Mouse (Mus musculus): ENCODE data around the gene Syne2. TPM values are rescaled to one million over a fixed set of nuclear protein-coding genes. Genes with fewer than 3 reads are reported as not detected.

The Syne2 gene
- total and polyA plus RNA-seq, 3 experiments, result 3.9 to 7.5 (median 4.9) TPM

GRCm38 (mm10) chr12:76070386-76070785 is 252.5 kb downstream of the Syne2 start:
- dilution Hi-C loops (cut with MboI; ENCODE audit: extremely low pct_ligation_motif_present, extremely low pct_unique_long_range_greater_than_20kb, low sequenced_read_pairs), result no loop called here
- Histone ChIP-seq H3K79me2 (replicated peaks; ENCODE audit: control insufficient read depth, extremely low read depth, insufficient read depth, poor library complexity, severe bottlenecking) (no peaks in the 10 kb centered on the region), H3K27ac (ENCODE audit: insufficient read depth, low read depth) (no peak overlapping the region), H3K4me2 (ENCODE audit: insufficient read depth, low read depth, poor library complexity, severe bottlenecking) (no peak overlapping the region), H3K4me3 (replicated peaks in 1 of 3; ENCODE audit: low read depth in 2 of 3, low read length in 2 of 3, poor library complexity in 1 of 3) (no peak overlapping the region), H3K27me3 (replicated peaks) (no peaks in the 10 kb centered on the region), H3K4me1 (ENCODE audit: control insufficient read depth in 1 of 2, insufficient read depth in 2 of 2) (no peaks in the 10 kb centered on the region), H3K36me3 (replicated peaks in 1 of 2; ENCODE audit: control insufficient read depth in 1 of 2, insufficient read depth in 1 of 2, low read length in 1 of 2) (peaks cover 0 to 9% of the 10 kb centered on the region in 2 experiments), H3K9ac (ENCODE audit: insufficient read depth, low read depth) (no peak overlapping the region), H3K9me3 (replicated peaks; ENCODE audit: low read length) (no peaks in the 10 kb centered on the region)
- in situ Hi-C loops (cut with MboI; ENCODE audit: low pct_ligation_motif_present, low pct_unique_long_range_greater_than_20kb, low sequenced_read_pairs), result no loop called here
- DNase-seq (ENCODE audit: extremely low read depth), result no peak
- TF ChIP-seq RAD21 (IDR thresholded peaks at IDR 0.05; ENCODE audit: low read depth, low read length) (no peak), JUND (conservative IDR thresholded peaks at IDR 0.05; ENCODE audit: low read depth, low read length) (no peak), USF1 (IDR thresholded peaks at IDR 0.05; ENCODE audit: low read depth, low read length) (no peak), JUN (IDR thresholded peaks at IDR 0.05; ENCODE audit: insufficient read depth, low read depth, low read length) (no peak), MAFK (IDR thresholded peaks at IDR 0.05; ENCODE audit: insufficient replicate concordance, low read length) (no peak), HCFC1 (IDR thresholded peaks at IDR 0.05; ENCODE audit: low read depth, low read length) (no peak), ZC3H11A (IDR thresholded peaks at IDR 0.05; ENCODE audit: low read depth, low read length) (no peak), ZNF384 (IDR thresholded peaks at IDR 0.05; ENCODE audit: low read depth, low read length) (no peak), CHD2 (IDR thresholded peaks at IDR 0.05; ENCODE audit: low read length) (no peak), RCOR1 (conservative IDR thresholded peaks at IDR 0.05; ENCODE audit: low read depth, low read length) (no peak), IRF4 (IDR thresholded peaks at IDR 0.05; ENCODE audit: low read depth, low read length) (no peak), CHD1 (IDR thresholded peaks at IDR 0.05; ENCODE audit: low read depth, low read length) (no peak), E2F4 (IDR thresholded peaks at IDR 0.05; ENCODE audit: insufficient replicate concordance, low read depth, low read length) (no peak), MAZ (IDR thresholded peaks at IDR 0.05; ENCODE audit: low read depth, low read length) (no peak), CTCF (conservative IDR thresholded peaks at IDR 0.05 in 1 of 2, IDR thresholded peaks at IDR 0.05 in 1 of 2; ENCODE audit: low read depth in 2 of 2, low read length in 2 of 2) (no peak)

GRCm38 (mm10) chr12:76071935-76072849 is 254.3 kb downstream of the Syne2 start:
- Histone ChIP-seq H3K27ac (ENCODE audit: insufficient read depth, low read depth) (no peak overlapping the region), H3K27me3 (replicated peaks) (no peaks in the 10 kb centered on the region), H3K9me3 (replicated peaks; ENCODE audit: low read length) (no peaks in the 10 kb centered on the region), H3K36me3 (replicated peaks in 1 of 2; ENCODE audit: control insufficient read depth in 1 of 2, insufficient read depth in 1 of 2, low read length in 1 of 2) (peaks cover 0 to 7% of the 10 kb centered on the region in 2 experiments), H3K4me3 (replicated peaks in 1 of 3; ENCODE audit: low read depth in 2 of 3, low read length in 2 of 3, poor library complexity in 1 of 3) (no peak overlapping the region), H3K9ac (ENCODE audit: insufficient read depth, low read depth) (no peak overlapping the region), H3K4me2 (ENCODE audit: insufficient read depth, low read depth, poor library complexity, severe bottlenecking) (no peak overlapping the region), H3K4me1 (ENCODE audit: control insufficient read depth in 1 of 2, insufficient read depth in 2 of 2) (peaks cover 8 to 10% of the 10 kb centered on the region in 2 experiments; a peak in 3 of 4 replicates), H3K79me2 (replicated peaks; ENCODE audit: control insufficient read depth, extremely low read depth, insufficient read depth, poor library complexity, severe bottlenecking) (no peaks in the 10 kb centered on the region)
- in situ Hi-C loops (cut with MboI; ENCODE audit: low pct_ligation_motif_present, low pct_unique_long_range_greater_than_20kb, low sequenced_read_pairs) (no loop called here), dilution Hi-C loops (cut with MboI; ENCODE audit: extremely low pct_ligation_motif_present, extremely low pct_unique_long_range_greater_than_20kb, low sequenced_read_pairs) (no loop called here)
- no peak for DNase-seq (ENCODE audit: extremely low read depth)
- TF ChIP-seq ZMIZ1 (IDR thresholded peaks at IDR 0.05; ENCODE audit: low read depth, low read length) (no peak), JUN (IDR thresholded peaks at IDR 0.05; ENCODE audit: insufficient read depth, low read depth, low read length) (no peak), RAD21 (IDR thresholded peaks at IDR 0.05; ENCODE audit: low read depth, low read length) (no peak), ZKSCAN1 (IDR thresholded peaks at IDR 0.05; ENCODE audit: borderline replicate concordance, low read depth, low read length) (no peak), POLR2AphosphoS2 (IDR thresholded peaks at IDR 0.05; ENCODE audit: low read depth, low read length) (no peak), TBP (conservative IDR thresholded peaks at IDR 0.05; ENCODE audit: low read depth, low read length) (no peak), TCF12 (IDR thresholded peaks at IDR 0.05; ENCODE audit: low read depth, low read length) (no peak), IRF4 (IDR thresholded peaks at IDR 0.05; ENCODE audit: low read depth, low read length) (no peak), KAT2A (IDR thresholded peaks at IDR 0.05; ENCODE audit: insufficient replicate concordance, low read length) (no peak), ZNF384 (IDR thresholded peaks at IDR 0.05; ENCODE audit: low read depth, low read length) (no peak), JUND (conservative IDR thresholded peaks at IDR 0.05; ENCODE audit: low read depth, low read length) (no peak), UBTF (IDR thresholded peaks at IDR 0.05; ENCODE audit: low read depth, low read length) (no peak), SIN3A (IDR thresholded peaks at IDR 0.05; ENCODE audit: low read length) (no peak), CHD2 (IDR thresholded peaks at IDR 0.05; ENCODE audit: low read length) (no peak), MEF2A (IDR thresholded peaks at IDR 0.05; ENCODE audit: borderline replicate concordance, low read depth, low read length) (no peak), USF1 (IDR thresholded peaks at IDR 0.05; ENCODE audit: low read depth, low read length) (no peak), GABPA (IDR thresholded peaks at IDR 0.05; ENCODE audit: insufficient replicate concordance, low read depth, low read length) (no peak), MAFK (IDR thresholded peaks at IDR 0.05; ENCODE audit: insufficient replicate concordance, low read length) (no peak)

Measured in CH12.LX (cell line).